Mouse (Mus musculus): Measurements from ENCODE around the gene D630039A03Rik. TPM values are rescaled to one million over a fixed set of nuclear protein-coding genes. Genes with fewer than 3 reads are reported as not detected.

The D630039A03Rik gene
- polyA plus RNA-seq, 1 experiment from 2014 or later, result not detected

DNA sequence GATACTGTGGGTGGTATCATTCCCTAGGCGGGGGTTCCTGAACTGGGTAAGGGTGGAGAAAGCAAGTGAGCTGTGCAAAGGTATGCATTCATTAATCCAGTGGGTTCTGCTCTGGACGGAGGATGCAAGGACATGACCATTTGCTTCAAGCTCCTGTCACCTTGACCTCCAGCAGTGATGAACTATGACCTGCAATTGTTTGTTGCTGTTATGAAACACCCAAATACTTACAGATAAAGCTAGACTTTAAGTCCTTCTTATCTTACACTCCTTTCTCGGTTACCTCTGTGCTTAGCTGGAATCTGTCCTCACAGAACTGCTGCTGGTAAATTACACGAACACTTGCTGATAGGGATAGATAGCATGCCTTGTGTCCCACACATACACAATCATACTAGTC, 24.5 kb upstream of the D630039A03Rik start:
- 91% methylated on average over 4 of the region's 4 CpGs for WGBS

DNA sequence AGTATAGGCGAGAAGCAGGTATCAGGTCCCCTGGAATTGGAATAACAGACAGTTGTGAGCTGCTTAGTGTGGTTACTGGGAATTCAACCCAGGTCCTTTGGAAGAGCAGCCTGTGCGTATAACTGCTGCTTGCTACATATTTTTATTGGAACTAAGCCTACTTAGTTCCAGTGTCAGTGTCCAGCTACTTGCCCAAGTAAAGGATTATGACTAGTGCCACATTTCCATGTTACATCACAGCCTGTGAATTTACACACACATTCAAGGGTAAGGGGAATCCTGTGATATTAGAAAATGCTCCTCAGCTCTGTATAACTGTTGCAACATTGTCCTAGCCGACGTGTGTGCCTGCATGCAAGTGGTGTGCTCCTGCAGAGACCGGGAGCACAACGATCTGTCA, 21.2 kb upstream of the D630039A03Rik start:
- Histone ChIP-seq H3K27me3 (ENCODE audit: control insufficient read depth, insufficient read depth, low read length) (no peaks in the 10 kb centered on the region), H3K4me3 (ENCODE audit: low read depth, low read length) (no peak overlapping the region), H3K9me3 (ENCODE audit: control insufficient read depth, low read length) (no peaks in the 10 kb centered on the region), H3K27ac (ENCODE audit: low read depth, low read length) (no peak overlapping the region), H3K36me3 (ENCODE audit: control insufficient read depth, insufficient read depth, low read length) (no peaks in the 10 kb centered on the region), H3K4me2 (ENCODE audit: low read depth, low read length, severe bottlenecking) (no peak overlapping the region), H3K9ac (ENCODE audit: low read length) (no peak overlapping the region), H3K4me1 (replicated peaks; ENCODE audit: control insufficient read depth, insufficient read depth, low read length) (no peaks in the 10 kb centered on the region)
- ATAC-seq (replicated peaks; ENCODE audit: low FRiP score) (no peak), DNase-seq (ENCODE audit: low spot score) (no peak)
- WGBS, result 88% methylated on average over 6 of the region's 6 CpGs

More for the DNA sequence above, 24.5 kb upstream of the D630039A03Rik start:
- H3K27me3 ChIP-seq (ENCODE audit: control insufficient read depth, insufficient read depth, low read length), result no peaks in the 10 kb centered on the region
- no peaks in the 10 kb centered on the region for H3K9me3 ChIP-seq (ENCODE audit: control insufficient read depth, low read length)
- H3K27ac ChIP-seq (ENCODE audit: low read depth, low read length), result no peak overlapping the region
- no peak overlapping the region for H3K4me2 ChIP-seq (ENCODE audit: low read depth, low read length, severe bottlenecking)
- H3K36me3 ChIP-seq (ENCODE audit: control insufficient read depth, insufficient read depth, low read length), result peaks cover 3% of the 10 kb centered on the region; the same call in 1 of the 2 replicates
- no peak for ATAC-seq (replicated peaks; ENCODE audit: low FRiP score)
- DNase-seq (ENCODE audit: low spot score), result no peak
- no peak overlapping the region for H3K9ac ChIP-seq (ENCODE audit: low read length)
- H3K4me1 ChIP-seq (replicated peaks; ENCODE audit: control insufficient read depth, insufficient read depth, low read length), result no peaks in the 10 kb centered on the region
- H3K4me3 ChIP-seq (ENCODE audit: low read depth, low read length), result no peak overlapping the region

DNA sequence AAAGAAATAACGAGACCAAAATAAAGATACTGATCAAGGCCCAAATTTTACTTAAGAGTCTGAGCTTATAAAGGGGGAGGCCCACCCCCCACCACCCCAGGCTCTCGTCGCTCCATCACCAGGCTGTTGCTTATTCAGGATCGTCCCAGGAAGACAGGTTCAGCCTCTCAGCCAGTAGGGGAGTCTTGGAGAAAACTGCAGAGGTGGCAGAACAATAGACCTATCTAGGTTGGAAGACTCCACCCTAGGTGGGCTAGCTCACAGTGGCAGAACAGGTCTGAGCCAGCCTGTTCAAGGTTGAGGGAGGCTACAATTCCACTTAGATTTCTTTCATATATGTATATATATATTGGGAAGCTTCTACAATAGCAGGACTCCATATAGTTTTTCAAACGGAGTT, 18.1 kb upstream of the D630039A03Rik start:
- 79% methylated on average over 5 of the region's 5 CpGs for WGBS
- Histone ChIP-seq H3K36me3 (ENCODE audit: control insufficient read depth, insufficient read depth, low read length) (no peaks in the 10 kb centered on the region), H3K9me3 (ENCODE audit: control insufficient read depth, low read length) (no peaks in the 10 kb centered on the region), H3K4me2 (ENCODE audit: low read depth, low read length, severe bottlenecking) (no peak overlapping the region), H3K9ac (ENCODE audit: low read length) (no peak overlapping the region), H3K27ac (ENCODE audit: low read depth, low read length) (no peak overlapping the region), H3K27me3 (ENCODE audit: control insufficient read depth, insufficient read depth, low read length) (no peaks in the 10 kb centered on the region), H3K4me1 (replicated peaks; ENCODE audit: control insufficient read depth, insufficient read depth, low read length) (no peaks in the 10 kb centered on the region), H3K4me3 (ENCODE audit: low read depth, low read length) (no peak overlapping the region)
- ATAC-seq (replicated peaks; ENCODE audit: low FRiP score) (no peak), DNase-seq (ENCODE audit: low spot score) (peak; percentile 18)

DNA sequence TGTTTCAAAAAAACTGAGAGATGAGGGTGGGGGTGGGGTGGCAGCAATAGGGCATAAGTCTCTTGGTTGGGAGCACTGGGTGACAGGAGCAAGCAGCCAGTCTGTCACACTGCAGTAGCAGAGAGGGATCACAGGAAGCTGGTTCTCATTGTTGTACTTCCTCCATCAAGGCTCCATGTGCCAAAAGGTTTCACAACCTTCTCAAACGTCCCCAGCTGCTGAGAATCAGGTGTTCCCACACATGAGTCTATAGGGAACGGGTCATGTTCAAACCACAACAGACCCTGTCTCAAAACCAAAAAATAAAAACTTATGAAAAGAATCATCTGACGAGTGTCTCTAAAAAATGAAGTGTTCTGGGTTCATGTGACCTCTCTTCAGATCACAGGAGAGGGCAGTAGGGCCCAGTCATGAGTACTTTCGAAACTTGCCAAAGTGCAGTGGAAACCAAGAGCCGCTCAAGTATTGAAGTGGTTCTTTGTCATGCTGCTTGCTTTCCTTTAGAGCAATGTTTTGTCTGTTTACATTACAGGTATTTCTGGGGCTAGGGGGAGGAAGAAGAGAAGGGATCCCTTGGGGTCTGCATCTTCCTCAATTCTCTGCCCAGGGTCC, 14.6 kb upstream of the D630039A03Rik start:
- Histone ChIP-seq H3K9me3 (ENCODE audit: control insufficient read depth, low read length) (no peaks in the 10 kb centered on the region), H3K4me3 (ENCODE audit: low read depth, low read length) (no peak overlapping the region), H3K27ac (ENCODE audit: low read depth, low read length) (no peak overlapping the region), H3K4me1 (replicated peaks; ENCODE audit: control insufficient read depth, insufficient read depth, low read length) (no peaks in the 10 kb centered on the region), H3K36me3 (ENCODE audit: control insufficient read depth, insufficient read depth, low read length) (no peaks in the 10 kb centered on the region), H3K9ac (ENCODE audit: low read length) (no peak overlapping the region), H3K27me3 (ENCODE audit: control insufficient read depth, insufficient read depth, low read length) (no peaks in the 10 kb centered on the region), H3K4me2 (ENCODE audit: low read depth, low read length, severe bottlenecking) (no peak overlapping the region)
- DNase-seq (ENCODE audit: low spot score) (peak; percentile 19), ATAC-seq (replicated peaks; ENCODE audit: low FRiP score) (no peak)
- WGBS, result 81% methylated on average over 5 of the region's 5 CpGs

DNA sequence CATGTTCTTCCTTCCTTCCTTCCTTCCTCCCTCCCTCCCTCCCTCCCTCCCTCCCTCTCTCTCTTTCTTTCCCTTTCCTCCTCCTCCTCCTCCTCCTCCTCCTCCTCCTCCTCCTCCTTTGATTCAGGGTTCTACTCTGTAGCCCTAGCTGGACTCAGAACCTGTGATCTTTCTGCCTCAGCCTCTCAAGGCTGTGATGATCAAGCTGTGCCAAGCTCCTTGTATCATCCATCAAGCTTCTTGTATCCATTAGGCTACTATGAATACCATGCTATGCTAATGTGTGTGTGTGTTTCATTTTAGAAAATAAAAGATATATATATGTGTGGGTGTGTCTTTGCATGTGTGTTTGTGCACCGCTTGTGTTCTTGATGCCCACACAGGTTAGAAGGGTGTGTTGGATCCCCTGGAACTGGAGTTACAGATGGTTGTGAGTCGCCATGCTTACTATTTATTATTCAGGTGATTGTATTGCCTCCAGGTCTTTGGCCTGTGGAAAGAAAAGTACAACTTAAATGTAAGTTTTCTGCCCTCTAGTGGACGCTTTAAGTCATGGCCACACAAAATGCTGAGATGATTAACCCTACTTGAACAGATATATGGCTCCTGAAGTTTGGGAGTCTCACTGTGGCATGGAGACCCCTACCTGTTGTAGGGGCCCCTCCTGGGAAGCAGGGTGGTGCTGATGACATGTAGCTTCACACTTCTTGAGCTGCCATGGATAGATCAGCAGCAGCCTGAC, 11.5 kb upstream of the D630039A03Rik start:
- H3K9me3 ChIP-seq (ENCODE audit: control insufficient read depth, low read length), result no peaks in the 10 kb centered on the region
- WGBS, result 24% methylated on average over 3 of the region's 3 CpGs
- no peak overlapping the region for H3K27ac ChIP-seq (ENCODE audit: low read depth, low read length)
- DNase-seq (ENCODE audit: low spot score) (no peak), ATAC-seq (replicated peaks; ENCODE audit: low FRiP score) (no peak)
- H3K27me3 ChIP-seq (ENCODE audit: control insufficient read depth, insufficient read depth, low read length), result no peaks in the 10 kb centered on the region
- no peak overlapping the region for H3K4me3 ChIP-seq (ENCODE audit: low read depth, low read length)
- H3K4me1 ChIP-seq (replicated peaks; ENCODE audit: control insufficient read depth, insufficient read depth, low read length), result no peaks in the 10 kb centered on the region
- H3K9ac ChIP-seq (ENCODE audit: low read length), result no peak overlapping the region
- H3K36me3 ChIP-seq (ENCODE audit: control insufficient read depth, insufficient read depth, low read length), result no peaks in the 10 kb centered on the region
- no peak overlapping the region for H3K4me2 ChIP-seq (ENCODE audit: low read depth, low read length, severe bottlenecking)

DNA sequence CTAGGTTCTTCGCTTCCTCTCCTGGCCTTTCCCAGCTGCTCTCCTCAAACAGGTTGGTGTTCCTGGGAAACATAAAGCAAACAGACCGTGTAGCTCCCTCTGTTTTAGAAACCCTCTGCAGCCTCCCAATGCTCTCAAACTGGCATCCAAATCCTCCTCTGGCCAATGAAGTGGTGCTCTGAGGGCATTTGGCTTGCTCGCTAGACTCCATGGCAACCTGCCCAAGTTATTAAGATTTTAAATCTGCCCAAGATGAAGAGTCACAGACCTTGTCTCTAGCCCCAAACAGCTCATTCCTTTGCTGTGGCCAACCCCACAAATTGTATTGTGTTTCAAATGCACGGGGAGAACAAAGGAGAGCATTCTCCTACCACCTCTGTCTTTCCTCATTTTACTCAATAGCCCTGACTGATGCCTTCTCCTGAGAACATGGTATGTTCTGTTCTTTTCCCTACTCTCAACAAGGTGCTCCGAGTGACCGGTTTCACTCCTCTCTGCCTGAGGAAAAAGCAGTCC, 8.5 kb upstream of the D630039A03Rik start:
- no peaks in the 10 kb centered on the region for H3K36me3 ChIP-seq (ENCODE audit: control insufficient read depth, insufficient read depth, low read length)
- H3K9me3 ChIP-seq (ENCODE audit: control insufficient read depth, low read length), result no peaks in the 10 kb centered on the region
- H3K4me3 ChIP-seq (ENCODE audit: low read depth, low read length), result no peak overlapping the region
- no peaks in the 10 kb centered on the region for H3K27me3 ChIP-seq (ENCODE audit: control insufficient read depth, insufficient read depth, low read length)
- WGBS, result 80% methylated on average over 6 of the region's 6 CpGs
- H3K4me2 ChIP-seq (ENCODE audit: low read depth, low read length, severe bottlenecking), result no peak overlapping the region
- H3K4me1 ChIP-seq (replicated peaks; ENCODE audit: control insufficient read depth, insufficient read depth, low read length), result no peaks in the 10 kb centered on the region
- peak; percentile 23 for DNase-seq (ENCODE audit: low spot score)
- H3K9ac ChIP-seq (ENCODE audit: low read length), result no peak overlapping the region
- no peak for ATAC-seq (replicated peaks; ENCODE audit: low FRiP score)
- no peak overlapping the region for H3K27ac ChIP-seq (ENCODE audit: low read depth, low read length)

DNA sequence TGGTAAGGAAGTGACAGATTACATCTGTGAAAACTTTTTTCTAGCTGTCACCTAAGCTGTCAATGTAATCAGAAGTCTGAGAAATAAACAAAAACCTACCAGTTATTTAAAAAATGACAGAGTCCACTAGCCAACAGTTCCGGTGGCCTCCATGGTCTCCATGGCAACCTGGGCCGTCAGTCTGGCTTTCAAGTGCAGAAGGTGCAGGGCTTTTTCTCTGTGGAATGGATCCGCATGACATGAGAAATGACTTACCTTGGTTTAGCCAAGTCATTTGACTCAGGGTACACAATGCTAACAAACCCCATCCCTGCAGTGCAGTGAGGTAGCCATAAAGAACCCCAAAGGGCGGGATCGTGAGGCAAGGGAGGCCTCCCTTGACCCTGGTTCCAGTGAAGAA, 6.1 kb upstream of the D630039A03Rik start:
- ATAC-seq (replicated peaks; ENCODE audit: low FRiP score), result no peak
- Histone ChIP-seq H3K9ac (ENCODE audit: low read length) (no peak overlapping the region), H3K4me3 (ENCODE audit: low read depth, low read length) (no peak overlapping the region), H3K27me3 (ENCODE audit: control insufficient read depth, insufficient read depth, low read length) (no peaks in the 10 kb centered on the region), H3K27ac (ENCODE audit: low read depth, low read length) (no peak overlapping the region), H3K9me3 (ENCODE audit: control insufficient read depth, low read length) (no peaks in the 10 kb centered on the region), H3K4me1 (replicated peaks; ENCODE audit: control insufficient read depth, insufficient read depth, low read length) (no peaks in the 10 kb centered on the region), H3K4me2 (ENCODE audit: low read depth, low read length, severe bottlenecking) (no peak overlapping the region), H3K36me3 (ENCODE audit: control insufficient read depth, insufficient read depth, low read length) (no peaks in the 10 kb centered on the region)
- DNase-seq (ENCODE audit: low spot score), result no peak
- 51% methylated on average over 5 of the region's 5 CpGs for WGBS

DNA sequence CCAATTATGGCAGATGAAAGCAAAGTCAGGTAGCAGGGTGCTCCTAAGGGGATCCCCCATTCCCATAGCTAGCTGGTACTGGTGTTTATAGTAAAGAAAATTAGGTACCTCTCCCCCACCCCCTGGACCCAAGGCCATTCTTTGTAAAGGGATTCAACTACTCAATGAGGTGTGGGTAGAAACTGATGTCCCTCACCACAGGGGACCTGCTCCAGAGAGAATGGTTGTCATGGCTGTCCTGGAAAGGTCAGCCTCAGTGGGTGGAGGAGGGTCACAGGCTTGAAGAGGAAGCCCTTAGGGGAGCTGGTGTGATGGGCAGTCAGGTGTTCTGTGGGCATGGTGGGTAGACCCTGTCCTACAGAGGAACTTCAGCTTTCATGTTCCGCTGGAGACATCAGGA, 4.4 kb upstream of the D630039A03Rik start:
- 71% methylated on average over 1 of the region's 1 CpGs for WGBS
- no peak overlapping the region for H3K4me3 ChIP-seq (ENCODE audit: low read depth, low read length)
- no peaks in the 10 kb centered on the region for H3K36me3 ChIP-seq (ENCODE audit: control insufficient read depth, insufficient read depth, low read length)
- H3K27ac ChIP-seq (ENCODE audit: low read depth, low read length), result peak overlapping the region; percentile 18; the same call in 1 of the 2 replicates
- DNase-seq (ENCODE audit: low spot score) (no peak), ATAC-seq (replicated peaks; ENCODE audit: low FRiP score) (peak; percentile 18; the same call in 1 of the 2 replicates)
- no peaks in the 10 kb centered on the region for H3K4me1 ChIP-seq (replicated peaks; ENCODE audit: control insufficient read depth, insufficient read depth, low read length)
- H3K9ac ChIP-seq (ENCODE audit: low read length), result no peak overlapping the region
- H3K4me2 ChIP-seq (ENCODE audit: low read depth, low read length, severe bottlenecking), result no peak overlapping the region
- no peaks in the 10 kb centered on the region; the same call in 1 of the 2 replicates for H3K27me3 ChIP-seq (ENCODE audit: control insufficient read depth, insufficient read depth, low read length)
- no peaks in the 10 kb centered on the region for H3K9me3 ChIP-seq (ENCODE audit: control insufficient read depth, low read length)
